Mouse (Mus musculus) heart, postnatal 0 days (tissue): ENCODE results near the gene Arhgef28. TPM values are rescaled to one million over a fixed set of nuclear protein-coding genes. Genes with fewer than 3 reads are reported as not detected.
A peak's percentile ranks its signal among the peaks of the same experiment; 100 is the strongest.

Source experiments
- ATAC-seq: fragments of 200-750 bp; cut with Nextera tagmentation; 2 replicates; pipeline ENCODE4 v1.8.0; 2017; ENCODE audit warnings: low read depth, moderate number of reproducible peaks, moderate library complexity; ENCODE audit not compliant: insufficient read depth
- DNase-seq: peaks from one replicate; pipeline ENCODE4 v3.0.0-alpha.2; 2016; ENCODE audit warnings: low spot score
- H3K27ac ChIP-seq: fragments of 300-500 bp; sonication (generic); 2 replicates; pipeline ENCODE4 v1.5.1; 2014; ENCODE audit warnings: low read depth, mild to moderate bottlenecking
- H3K27me3 ChIP-seq: fragments of 300-500 bp; sonication (generic); 2 replicates; pipeline ENCODE4 v1.6.1; 2014; ENCODE audit warnings: low read length, mixed read lengths; ENCODE audit not compliant: control insufficient read depth, insufficient read depth
- H3K36me3 ChIP-seq: fragments of 300-500 bp; sonication (generic); replicated peaks from 2 replicates; pipeline ENCODE4 v1.6.1; 2014; ENCODE audit warnings: low read length, mixed read lengths; ENCODE audit not compliant: control insufficient read depth, insufficient read depth
- H3K4me1 ChIP-seq: fragments of 300-500 bp; sonication (generic); 2 replicates; pipeline ENCODE4 v1.6.1; 2014; ENCODE audit warnings: antibody characterized with exemption; ENCODE audit not compliant: control insufficient read depth, insufficient read depth
- H3K4me2 ChIP-seq: fragments of 300-500 bp; sonication (generic); 2 replicates; pipeline ENCODE4 v1.6.1; 2014; ENCODE audit warnings: low read depth, mild to moderate bottlenecking, low read length, moderate library complexity
- H3K4me3 ChIP-seq: fragments of 300-500 bp; sonication (generic); 2 replicates; pipeline ENCODE4 v1.5.1; 2014; ENCODE audit warnings: low read depth, low read length
- H3K9ac ChIP-seq: fragments of 300-500 bp; sonication (generic); replicated peaks from 2 replicates; pipeline ENCODE4 v1.6.1; 2014; ENCODE audit warnings: low read depth, low read length, mixed read lengths
- H3K9me3 ChIP-seq: fragments of 300-500 bp; sonication (generic); replicated peaks from 2 replicates; pipeline ENCODE4 v1.6.1; 2016; ENCODE audit warnings: low read length; ENCODE audit not compliant: control insufficient read depth
- CTCF ChIP-seq: IDR thresholded peaks from 2 replicates; pipeline ENCODE4 v1.5.1; 2016; ENCODE audit warnings: antibody characterized with exemption, control low read depth, low read depth
- EP300 ChIP-seq: IDR thresholded peaks from 2 replicates; pipeline ENCODE4 v1.6.1; 2016; ENCODE audit warnings: antibody characterized with exemption, low read depth
- WGBS: fragments of 180-500 bp; shearing (Covaris S2); extraction: QIAGEN DNeasy Blood & Tissue Kit; methylation state at CpG from one replicate; pipeline ENCODE4 v1.1.7; 2014; 5-methylcytosine and 5-hydroxymethylcytosine counted together
- polyA plus RNA-seq: library from polyadenylated mRNA; unstranded; fragments of >200 nt; fragmentation: Nextera tagmentation; extraction: Ambion mirVana; gene quantifications from 2 replicates; pipeline ENCODE4 v1.2.1, GENCODE M21; 2015
- total RNA-seq: library from RNA; depleted of rRNA; stranded (reverse); fragments of >200 nt; gene quantifications from 2 replicates; pipeline ENCODE4 v1.2.3, GENCODE M21; 2014; ENCODE audit warnings: low replicate concordance

Gene Arhgef28
- total and polyA plus RNA-seq, 2 experiments from 2014 or later, result 6.9 to 10.5 TPM

GRCm38 (mm10) chr13:97938596-97939297 lies 267.5 kb downstream of the Arhgef28 start:
- no peaks in the 10 kb centered on the region for H3K9me3 ChIP-seq
- no peaks in the 10 kb centered on the region for H3K4me1 ChIP-seq
- no peak overlapping the region for H3K9ac ChIP-seq
- WGBS, result 30% methylated on average over 18 of the region's 18 CpGs
- no peak overlapping the region for H3K4me3 ChIP-seq
- H3K27ac ChIP-seq, result no peak overlapping the region
- 0 out of 2 replicates have a peak, but pooled peaks cover 5% of the 10 kb centered on the region for H3K36me3 ChIP-seq
- no peaks in the 10 kb centered on the region for H3K27me3 ChIP-seq
- ATAC-seq (peak; percentile 58), DNase-seq (peak; percentile 54)
- TF ChIP-seq CTCF (peak; percentile 90), EP300 (no peak)
- H3K4me2 ChIP-seq, result no peak overlapping the region

GRCm38 (mm10) chr13:97937919-97938318 lies 268.3 kb downstream of the Arhgef28 start:
- DNase-seq, result peak; percentile 60
- Histone ChIP-seq H3K36me3 (0 out of 2 replicates have a peak, but pooled peaks cover 5% of the 10 kb centered on the region), H3K4me3 (no peak overlapping the region), H3K27ac (no peak overlapping the region), H3K9ac (no peak overlapping the region), H3K9me3 (no peaks in the 10 kb centered on the region), H3K4me1 (no peaks in the 10 kb centered on the region), H3K27me3 (no peaks in the 10 kb centered on the region), H3K4me2 (no peak overlapping the region)
- WGBS, result 21% methylated on average over 7 of the region's 7 CpGs
- TF ChIP-seq EP300 (no peak), CTCF (peak; percentile 75)
- ATAC-seq, result no peak

GRCm38 (mm10) chr13:97928135-97928497 lies 278.1 kb downstream of the Arhgef28 start:
- Histone ChIP-seq H3K4me3 (no peak overlapping the region), H3K9me3 (no peaks in the 10 kb centered on the region), H3K4me2 (no peak overlapping the region), H3K9ac (no peak overlapping the region), H3K36me3 (0 out of 2 replicates have a peak, but pooled peaks cover 7% of the 10 kb centered on the region), H3K27ac (peak overlapping the region; percentile 28; the same call in 1 of the 2 replicates), H3K27me3 (no peaks in the 10 kb centered on the region), H3K4me1 (no peaks in the 10 kb centered on the region)
- 57% methylated on average over 8 of the region's 8 CpGs for WGBS
- DNase-seq, result no peak
- ATAC-seq, result no peak
- TF ChIP-seq CTCF (no peak), EP300 (no peak)

GRCm38 (mm10) chr13:97927376-97928134 lies 278.7 kb downstream of the Arhgef28 start:
- TF ChIP-seq CTCF (no peak), EP300 (no peak)
- Histone ChIP-seq H3K9me3 (no peaks in the 10 kb centered on the region), H3K36me3 (0 out of 2 replicates have a peak, but pooled peaks cover 7% of the 10 kb centered on the region), H3K4me1 (no peaks in the 10 kb centered on the region), H3K27ac (peak overlapping the region; percentile 28; the same call in 1 of the 2 replicates), H3K4me3 (no peak overlapping the region), H3K4me2 (no peak overlapping the region), H3K9ac (no peak overlapping the region), H3K27me3 (no peaks in the 10 kb centered on the region)
- 56% methylated on average over 14 of the region's 14 CpGs for WGBS
- no peak for ATAC-seq
- no peak for DNase-seq

- Histone ChIP-seq H3K4me2 (no peak overlapping the region), H3K9me3 (no peaks in the 10 kb centered on the region), H3K27ac (no peak overlapping the region), H3K9ac (no peak overlapping the region), H3K27me3 (no peaks in the 10 kb centered on the region), H3K4me3 (no peak overlapping the region), H3K36me3 (0 out of 2 replicates have a peak, but pooled peaks cover 7% of the 10 kb centered on the region), H3K4me1 (no peaks in the 10 kb centered on the region)
- TF ChIP-seq CTCF, result no peak
- no peak for TF ChIP-seq EP300
- 80% methylated on average over 10 of the region's 10 CpGs for WGBS
- no peak for ATAC-seq
- no peak for DNase-seq
These were observed 279.9 kb downstream of the Arhgef28 start for GRCm38 (mm10) chr13:97926371-97926770.
